In genomic region chr1:63763212-63763694, GRCm38 (mm10) we compare ENCODE assay signal across 9 mouse cellular contexts. TPM values are rescaled to one million over a fixed set of nuclear protein-coding genes. Genes with fewer than 3 reads are reported as not detected.
A peak's percentile ranks its signal among the peaks of the same experiment; 100 is the strongest.
DNase-seq lines count a peak whose midpoint lies in the region; ATAC-seq and TF ChIP-seq lines count a peak whose summit lies in the region.
"Had no signal": no experiment of that assay in that cellular context is flagged by ENCODE, and none has a peak within 500 bp of the region (broad histone marks: within the 10 kb centered on the region; RNA-seq: fewer than 3 reads in every experiment).

No protein-coding gene starts in this region.

- 16% methylated on average over 3 of the region's 3 CpGs for WGBS in embryonic facial prominence, embryonic 11.5 days
- whole genome bisulfite sequencing in lung, embryonic 14.5 days = 18% methylated on average over 3 of the region's 3 CpGs

- peak; percentile 58 for TF ChIP-seq CTCF in lung, embryonic 14.5 days (IDR thresholded peaks at IDR 0.05; ENCODE audit: low read depth)

- DNase-seq in 416B (ENCODE audit: low read depth) = peak; percentile 35
- peak; percentile 19 for DNase-seq in adrenal gland, adult 8-10 months
- peak; percentile 73 for DNase-seq in embryonic facial prominence, embryonic 11.5 days (ENCODE audit: low spot score)
- peak; percentile 8 to 41 for DNase-seq in heart, postnatal 14 days
- peak; percentile 19 to 30 for DNase-seq in kidney, postnatal 36 days
- peak; percentile 70 for DNase-seq in lung, embryonic 14.5 days
- DNase-seq in retina, postnatal 1 day = peak; percentile 68
- no peak for DNase-seq in spleen, postnatal 4 days (ENCODE audit: low spot score in 2 of 2)

- no peak overlapping the region for H3K4me3 ChIP-seq in embryonic facial prominence, embryonic 11.5 days (ENCODE audit: low read depth, low read length)
- H3K4me3 ChIP-seq in lung, embryonic 14.5 days (ENCODE audit: low read depth, low read length) = no peak overlapping the region
- H3K4me3 ChIP-seq: myocyte had no signal

- peak overlapping the region; percentile 35; the same call in 1 of the 2 replicates for H3K27ac ChIP-seq in embryonic facial prominence, embryonic 11.5 days (replicated peaks; ENCODE audit: low read depth, low read length)
- H3K27ac ChIP-seq in lung, embryonic 14.5 days (ENCODE audit: low read depth) = no peak overlapping the region

- no peaks in the 10 kb centered on the region for H3K9me3 ChIP-seq in embryonic facial prominence, embryonic 11.5 days (replicated peaks; ENCODE audit: control insufficient read depth, low read length)
- H3K9me3 ChIP-seq in lung, embryonic 14.5 days (ENCODE audit: low read depth, low read length) = no peaks in the 10 kb centered on the region

- intact Hi-C loops in heart, postnatal 14 days (cut with DNase I) = loop anchor here (2.0 to 10.0 kb wide), 5 partner anchors 96 to 684 kb away; no protein-coding TSS in a partner anchor

- H3K4me1 ChIP-seq in embryonic facial prominence, embryonic 11.5 days (ENCODE audit: control insufficient read depth, insufficient read depth, low read length) = no peaks in the 10 kb centered on the region
- no peaks in the 10 kb centered on the region for H3K4me1 ChIP-seq in lung, embryonic 14.5 days (ENCODE audit: insufficient read depth)

- no peak overlapping the region for H3K4me2 ChIP-seq in embryonic facial prominence, embryonic 11.5 days (ENCODE audit: low read depth, low read length)
- no peak overlapping the region for H3K4me2 ChIP-seq in lung, embryonic 14.5 days

- no peaks in the 10 kb centered on the region for H3K36me3 ChIP-seq in embryonic facial prominence, embryonic 11.5 days (replicated peaks; ENCODE audit: control insufficient read depth, insufficient read depth, low read depth, low read length)
- H3K36me3 ChIP-seq in lung, embryonic 14.5 days (ENCODE audit: insufficient read depth) = no peaks in the 10 kb centered on the region

- ATAC-seq in embryonic facial prominence, embryonic 11.5 days (replicated peaks; ENCODE audit: insufficient number of reproducible peaks, low FRiP score, low TSS enrichment, low read depth) = peak; percentile 79; the same call in 1 of the 2 replicates
- ATAC-seq in lung, embryonic 14.5 days (ENCODE audit: insufficient read depth) = peak; percentile 83

- no peaks in the 10 kb centered on the region for H3K27me3 ChIP-seq in embryonic facial prominence, embryonic 11.5 days (ENCODE audit: control insufficient read depth, insufficient read depth, low read length)
- H3K27me3 ChIP-seq in lung, embryonic 14.5 days (ENCODE audit: insufficient read depth, low read length) = no peaks in the 10 kb centered on the region

- no peak overlapping the region for H3K9ac ChIP-seq in embryonic facial prominence, embryonic 11.5 days (replicated peaks; ENCODE audit: low read length)
- no peak overlapping the region for H3K9ac ChIP-seq in lung, embryonic 14.5 days

RNA-seq across cellular contexts. Expression of gene 4933402D24Rik, which starts 5.8 kb away (rescaled TPM):
- not detected for total RNA-seq in adrenal gland, adult 8-10 months (2022)
- polyA plus RNA-seq in embryonic facial prominence, embryonic 11.5 days (2014; fragmentation: Nextera tagmentation; extraction: Ambion mirVana) = 0.11 and 0.15 TPM in 2 replicates
- total RNA-seq in heart, postnatal 14 days (2021) = not detected
- not detected in 2 replicates for polyA plus RNA-seq in lung, embryonic 14.5 days (2014; fragmentation: Nextera tagmentation; extraction: Ambion mirVana)

RNA-seq across cellular contexts. Expression of gene Fastkd2, which starts 32.8 kb away (rescaled TPM):
- 10 to 100 TPM; 22.2 to 35.0 (median 28.4) TPM for total RNA-seq in adrenal gland, adult 8-10 months (2022)
- polyA plus RNA-seq in embryonic facial prominence, embryonic 11.5 days (2014; fragmentation: Nextera tagmentation; extraction: Ambion mirVana) = 84.6 and 88.6 TPM in 2 replicates
- 10 to 100 TPM; 25.4 to 27.3 TPM for total RNA-seq in heart, postnatal 14 days (2021)
- 57.9 and 71.3 TPM in 2 replicates for polyA plus RNA-seq in lung, embryonic 14.5 days (2014; fragmentation: Nextera tagmentation; extraction: Ambion mirVana)

RNA-seq across cellular contexts. Expression of gene Mdh1b, which starts 33.1 kb away (rescaled TPM):
- total RNA-seq in adrenal gland, adult 8-10 months (2022) = under 1 TPM in 2 of 4 experiments, not detected in 2; 0.21 to 0.46 TPM
- 0.24 TPM in 1 of 2 replicates, not detected in the other for polyA plus RNA-seq in embryonic facial prominence, embryonic 11.5 days (2014; fragmentation: Nextera tagmentation; extraction: Ambion mirVana)
- total RNA-seq in heart, postnatal 14 days (2021) = not detected
- not detected in 2 replicates for polyA plus RNA-seq in lung, embryonic 14.5 days (2014; fragmentation: Nextera tagmentation; extraction: Ambion mirVana)

Comparison
In these comparisons a context has a peak if more than half of its experiments do, and no peak if none do; other contexts are left out.
1. DNase-seq: peak in 416B (single experiment), adrenal gland, adult 8-10 months (single experiment), embryonic facial prominence, embryonic 11.5 days (single experiment), heart, postnatal 14 days (2 of 2), kidney, postnatal 36 days (2 of 2), lung, embryonic 14.5 days (single experiment) and retina, postnatal 1 day (single experiment); none in spleen, postnatal 4 days (0 of 2).